Mouse (Mus musculus) MEL (cell line): ENCODE measurements around the gene Psmd9. TPM values are rescaled to one million over a fixed set of nuclear protein-coding genes. Genes with fewer than 3 reads are reported as not detected.

Experiments
- DNase-seq: peaks from one replicate; pipeline ENCODE4 v3.0.0; 2011; ENCODE audit warnings: low read depth, low spot score
- H3K27ac ChIP-seq: 2 replicates; pipeline ENCODE4 v1.5.1; 2012; ENCODE audit warnings: low read depth, mild to moderate bottlenecking, control low read depth, low read length, moderate library complexity; ENCODE audit not compliant: control insufficient read depth
- H3K27me3 ChIP-seq, 2 experiments: fragments of 150-350 bp in 1 of 2; sonication (generic) in 1 of 2; 2 replicates each; pipeline ENCODE4 v1.6.1; 2012; ENCODE audit warnings: low read length in 2 of 2, mild to moderate bottlenecking in 2 of 2, improper control_type of control experiment in 1 of 2, moderate library complexity in 1 of 2; ENCODE audit not compliant: insufficient read depth in 2 of 2, control insufficient read depth in 1 of 2
- H3K36me3 ChIP-seq, 2 experiments: 2 replicates each; pipeline ENCODE4 v1.6.1; 2012 to 2014; ENCODE audit warnings: low read length in 2 of 2, improper control_type of control experiment in 1 of 2, inconsistent platforms in 1 of 2, mild to moderate bottlenecking in 1 of 2; ENCODE audit not compliant: insufficient read depth in 2 of 2, control insufficient read depth in 1 of 2
- H3K4me1 ChIP-seq, 2 experiments: fragments of 150-350 bp in 1 of 2; sonication (generic) in 1 of 2; 2 replicates each; pipeline ENCODE4 v1.6.1; 2012; ENCODE audit warnings: low read length in 2 of 2, improper control_type of control experiment in 1 of 2, mild to moderate bottlenecking in 1 of 2; ENCODE audit not compliant: insufficient read depth in 2 of 2, control insufficient read depth in 1 of 2
- H3K4me3 ChIP-seq, 2 experiments: fragments of 150-350 bp in 1 of 2; sonication (generic) in 1 of 2; 2 replicates each; pipeline ENCODE4 v1.5.1; 2012; ENCODE audit warnings: low read depth in 2 of 2, low read length in 2 of 2, mild to moderate bottlenecking in 2 of 2, moderate library complexity in 2 of 2, control low read depth in 1 of 2, improper control_type of control experiment in 1 of 2; ENCODE audit not compliant: control insufficient read depth in 1 of 2, insufficient read depth in 1 of 2
- H3K79me2 ChIP-seq: 2 replicates; pipeline ENCODE4 v1.6.1; 2012; ENCODE audit warnings: mild to moderate bottlenecking, low read length, moderate library complexity; ENCODE audit not compliant: control insufficient read depth, poor library complexity, insufficient read depth
- H3K9ac ChIP-seq: 2 replicates; pipeline ENCODE4 v1.6.1; 2012; ENCODE audit warnings: low read depth, mild to moderate bottlenecking, control low read depth, low read length, moderate library complexity; ENCODE audit not compliant: control insufficient read depth, poor library complexity, severe bottlenecking
- H3K9me3 ChIP-seq: fragments of 150-350 bp; sonication (generic); replicated peaks from 2 replicates; pipeline ENCODE4 v1.6.1; 2012; ENCODE audit warnings: mild to moderate bottlenecking, low read length, improper control_type of control experiment, moderate library complexity; ENCODE audit not compliant: insufficient read depth
- BHLHE40 ChIP-seq: IDR thresholded peaks from 2 replicates; pipeline ENCODE4 v1.6.1; 2012; ENCODE audit warnings: low read depth, mild to moderate bottlenecking, inconsistent platforms, low read length, improper control_type of control experiment, borderline replicate concordance
- CHD2 ChIP-seq: IDR thresholded peaks from 2 replicates; pipeline ENCODE4 v1.6.1; 2011; ENCODE audit warnings: low read length, improper control_type of control experiment
- CTCF ChIP-seq, 3 experiments: IDR thresholded peaks in 2 of 3; conservative IDR thresholded peaks in 1 of 3; 2 replicates each; pipeline ENCODE4 v1.5.1; 2011 to 2012; ENCODE audit warnings: low read length in 3 of 3, low read depth in 2 of 3, mild to moderate bottlenecking in 2 of 3, improper control_type of control experiment in 1 of 3, inconsistent platforms in 1 of 3, mixed read lengths in 1 of 3, moderate library complexity in 1 of 3; ENCODE audit not compliant: control insufficient read depth in 1 of 3, insufficient read depth in 1 of 3, poor library complexity in 1 of 3, severe bottlenecking in 1 of 3
- E2F4 ChIP-seq: IDR thresholded peaks from 2 replicates; pipeline ENCODE4 v1.6.1; 2011; ENCODE audit warnings: low read depth, low read length, improper control_type of control experiment, borderline replicate concordance
- ELF1 ChIP-seq: IDR thresholded peaks from 2 replicates; pipeline ENCODE4 v1.6.1; 2014; ENCODE audit warnings: low read depth, mild to moderate bottlenecking, inconsistent platforms, low read length, improper control_type of control experiment, moderate library complexity
- EP300 ChIP-seq, 2 experiments: IDR thresholded peaks; 2 replicates each; pipeline ENCODE4 v1.6.1; 2011; ENCODE audit warnings: improper control_type of control experiment in 2 of 2, low read length in 2 of 2, low read depth in 1 of 2, mild to moderate bottlenecking in 1 of 2
- HCFC1 ChIP-seq: IDR thresholded peaks from 2 replicates; pipeline ENCODE4 v1.6.1; 2012; ENCODE audit warnings: low read depth, mild to moderate bottlenecking, inconsistent platforms, low read length, improper control_type of control experiment, moderate library complexity
- KAT2A ChIP-seq: conservative IDR thresholded peaks from 2 replicates; pipeline ENCODE4 v1.6.1; 2012; ENCODE audit warnings: low read depth, low read length, improper control_type of control experiment, inconsistent platforms
- MAFK ChIP-seq: IDR thresholded peaks from 2 replicates; pipeline ENCODE4 v1.6.1; 2011; ENCODE audit warnings: low read depth, mild to moderate bottlenecking, low read length, improper control_type of control experiment, borderline replicate concordance
- MAZ ChIP-seq: IDR thresholded peaks from 2 replicates; pipeline ENCODE4 v1.6.1; 2012; ENCODE audit warnings: low read depth, mild to moderate bottlenecking, inconsistent platforms, low read length, improper control_type of control experiment
- MXI1 ChIP-seq: IDR thresholded peaks from 2 replicates; pipeline ENCODE4 v1.6.1; 2011; ENCODE audit warnings: mild to moderate bottlenecking, low read depth, low read length, improper control_type of control experiment
- MYB ChIP-seq: IDR thresholded peaks from 2 replicates; pipeline ENCODE4 v1.6.1; 2011; ENCODE audit warnings: mild to moderate bottlenecking, low read depth, low read length, improper control_type of control experiment
- NELFE ChIP-seq: IDR thresholded peaks from 2 replicates; pipeline ENCODE4 v1.6.1; 2011; ENCODE audit warnings: low read depth, low read length, improper control_type of control experiment
- NRF1 ChIP-seq: IDR thresholded peaks from 2 replicates; pipeline ENCODE4 v1.6.1; 2014; ENCODE audit warnings: low read depth, mild to moderate bottlenecking, inconsistent platforms, low read length, improper control_type of control experiment, moderate library complexity; ENCODE audit not compliant: poor library complexity, insufficient read depth, severe bottlenecking
- POLR2A ChIP-seq, 2 experiments: IDR thresholded peaks; 2 replicates each; pipeline ENCODE4 v1.6.1; 2011 to 2012; ENCODE audit warnings: low read length in 2 of 2, mild to moderate bottlenecking in 2 of 2, control low read depth in 1 of 2, improper control_type of control experiment in 1 of 2, low read depth in 1 of 2, moderate library complexity in 1 of 2; ENCODE audit not compliant: control insufficient read depth in 1 of 2, insufficient read depth in 1 of 2, poor library complexity in 1 of 2
- POLR2AphosphoS2 ChIP-seq: IDR thresholded peaks from 2 replicates; pipeline ENCODE4 v1.6.1; 2011; ENCODE audit warnings: low read length, improper control_type of control experiment
- RAD21 ChIP-seq: IDR thresholded peaks from 2 replicates; pipeline ENCODE4 v1.6.1; 2011; ENCODE audit warnings: mild to moderate bottlenecking, low read depth, low read length, improper control_type of control experiment
- RCOR1 ChIP-seq: IDR thresholded peaks from 2 replicates; pipeline ENCODE4 v1.6.1; 2012; ENCODE audit warnings: low read depth, mild to moderate bottlenecking, inconsistent platforms, low read length, improper control_type of control experiment
- SIN3A ChIP-seq: IDR thresholded peaks from 2 replicates; pipeline ENCODE4 v1.6.1; 2012; ENCODE audit warnings: low read length, improper control_type of control experiment, inconsistent platforms
- TAL1 ChIP-seq: IDR thresholded peaks from 2 replicates; pipeline ENCODE4 v1.6.1; 2012; ENCODE audit warnings: mild to moderate bottlenecking, inconsistent platforms, low read length, moderate library complexity, mixed read lengths
- TCF12 ChIP-seq: IDR thresholded peaks from 2 replicates; pipeline ENCODE4 v1.6.1; 2014; ENCODE audit warnings: low read depth, mild to moderate bottlenecking, inconsistent platforms, low read length, improper control_type of control experiment, moderate library complexity
- UBTF ChIP-seq: IDR thresholded peaks from 2 replicates; pipeline ENCODE4 v1.6.1; 2012; ENCODE audit warnings: low read depth, mild to moderate bottlenecking, inconsistent platforms, low read length, improper control_type of control experiment, moderate library complexity, borderline replicate concordance; ENCODE audit not compliant: insufficient read depth
- ZC3H11A ChIP-seq: IDR thresholded peaks from 2 replicates; pipeline ENCODE4 v1.6.1; 2012; ENCODE audit warnings: low read depth, mild to moderate bottlenecking, inconsistent platforms, low read length, improper control_type of control experiment
- ZKSCAN1 ChIP-seq: IDR thresholded peaks from 2 replicates; pipeline ENCODE4 v1.6.1; 2012; ENCODE audit warnings: low read depth, mild to moderate bottlenecking, inconsistent platforms, low read length, improper control_type of control experiment, moderate library complexity
- ZMIZ1 ChIP-seq: IDR thresholded peaks from 2 replicates; pipeline ENCODE4 v1.6.1; 2012; ENCODE audit warnings: low read depth, mild to moderate bottlenecking, inconsistent platforms, low read length, improper control_type of control experiment, moderate library complexity
- ZNF384 ChIP-seq: IDR thresholded peaks from 2 replicates; pipeline ENCODE4 v1.6.1; 2012; ENCODE audit warnings: low read depth, mild to moderate bottlenecking, inconsistent platforms, low read length, improper control_type of control experiment
- polyA plus RNA-seq, 2 experiments: library from polyadenylated mRNA; stranded (reverse) in 1 of 2; unstranded in 1 of 2; fragments of >175 nt in 1 of 2; fragments of >200 nt in 1 of 2; gene quantifications; 2 replicates each; pipeline versions ENCODE4 v1.2.1 to v1.2.4; 2012; ENCODE audit warnings: low replicate concordance in 2 of 2, low read depth in 1 of 2; ENCODE audit not compliant: insufficient read length in 2 of 2, insufficient read depth in 1 of 2, missing spikeins in 1 of 2
- total RNA-seq: library from RNA; depleted of rRNA; stranded (reverse); fragments of 300-350 nt; gene quantifications from 2 replicates; pipeline ENCODE4 v1.2.3, GENCODE M21; 2012

Gene Psmd9
- total and polyA plus RNA-seq, 3 experiments: 32.0 to 54.6 TPM; not detected in 1

DNA sequence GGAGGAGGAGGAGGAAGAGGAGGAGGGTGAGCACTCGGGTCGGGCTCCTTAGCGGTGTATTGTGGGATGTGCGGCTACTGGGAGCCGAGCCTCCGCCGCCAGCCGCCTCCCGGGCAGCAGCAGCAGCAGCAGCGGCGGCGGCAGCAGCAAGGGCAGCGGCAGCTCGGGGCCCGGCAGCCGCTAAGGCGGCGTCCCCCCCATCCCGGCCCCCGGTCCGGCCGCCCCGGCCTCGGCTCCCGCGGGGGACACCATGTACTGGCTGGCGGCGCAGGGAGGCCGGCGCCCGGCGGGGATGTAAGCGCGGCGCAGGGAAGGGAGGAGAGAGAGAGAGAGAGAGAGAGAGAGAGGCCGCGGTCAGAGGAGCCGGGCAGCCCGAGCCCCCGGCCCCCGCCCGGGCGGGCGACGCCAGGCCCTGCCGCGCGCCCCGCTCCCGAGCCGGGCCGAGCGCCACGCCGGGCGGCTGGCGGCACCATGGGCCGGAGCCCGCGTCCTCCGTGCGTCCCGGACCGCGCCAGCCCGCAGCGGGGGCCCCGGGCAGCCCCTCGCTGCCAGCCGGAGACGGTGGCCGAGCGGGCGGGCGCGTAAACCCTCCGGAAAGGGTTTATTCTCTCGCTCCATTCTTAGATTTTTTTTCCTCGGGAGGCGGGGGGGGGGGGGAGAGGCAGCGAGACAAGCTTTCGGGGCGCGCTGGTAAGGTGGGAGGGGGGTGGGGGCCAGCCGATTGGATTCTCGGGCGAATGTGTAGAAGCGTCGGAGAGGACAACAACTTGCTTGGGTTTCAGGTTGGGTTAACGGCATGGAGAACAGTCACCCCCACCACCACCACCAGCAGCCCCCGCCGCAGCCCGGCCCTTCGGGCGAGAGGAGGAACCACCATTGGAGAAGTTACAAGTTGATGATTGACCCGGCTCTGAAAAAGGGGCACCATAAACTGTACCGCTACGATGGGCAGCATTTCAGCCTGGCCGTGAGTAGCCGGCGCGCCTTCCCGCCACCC lies 26.8 kb upstream of the Psmd9 start, which contains the start of gene Setd1b:
Gene Setd1b, plus strand, starts transcription at position 33 of the 997 bp plus-strand sequence.
- peak; percentile 75 for DNase-seq
- H3K4me3 ChIP-seq: peak within 1 kb of the TSS; percentile 84 to 93
- peaks cover 3% of the 10 kb centered on the region in 2 experiments; a peak in 2 of 4 replicates for H3K4me1 ChIP-seq
- H3K36me3 ChIP-seq: peaks cover under 1 to 6% of the 10 kb centered on the region in 2 experiments; a peak in 3 of 4 replicates
- no peaks in the 10 kb centered on the region for H3K27me3 ChIP-seq
- peak within 1 kb of the TSS; percentile 98 for H3K9ac ChIP-seq
- peak within 1 kb of the TSS; percentile 99 for H3K27ac ChIP-seq
- TF ChIP-seq TCF12 (0 out of 2 replicates have a peak, but pooled peaks have one; percentile 19), UBTF (peak; percentile 39; the same call in 1 of the 2 replicates), ZNF384 (0 out of 2 replicates have a peak, but pooled peaks have one; percentile 25), MAZ (0 out of 2 replicates have a peak, but pooled peaks have one; percentile 26), ZC3H11A (no peak), RAD21 (no peak), POLR2A (IDR thresholded peaks at IDR 0.05; ENCODE audit: control insufficient read depth in 1 of 2, insufficient read depth in 1 of 2, low read depth in 1 of 2, low read length in 2 of 2, poor library complexity in 1 of 2) (0 out of 4 replicates have a peak, but pooled peaks of 1 of the 2 experiments have one; percentile 32), NELFE (peak; percentile 25; the same call in 1 of the 2 replicates), MXI1 (0 out of 2 replicates have a peak, but pooled peaks have one; percentile 3), NRF1 (no peak), POLR2AphosphoS2 (no peak)
- H3K9me3 ChIP-seq: no peaks in the 10 kb centered on the region
- H3K79me2 ChIP-seq: peaks cover 78% of the 10 kb centered on the region

DNA sequence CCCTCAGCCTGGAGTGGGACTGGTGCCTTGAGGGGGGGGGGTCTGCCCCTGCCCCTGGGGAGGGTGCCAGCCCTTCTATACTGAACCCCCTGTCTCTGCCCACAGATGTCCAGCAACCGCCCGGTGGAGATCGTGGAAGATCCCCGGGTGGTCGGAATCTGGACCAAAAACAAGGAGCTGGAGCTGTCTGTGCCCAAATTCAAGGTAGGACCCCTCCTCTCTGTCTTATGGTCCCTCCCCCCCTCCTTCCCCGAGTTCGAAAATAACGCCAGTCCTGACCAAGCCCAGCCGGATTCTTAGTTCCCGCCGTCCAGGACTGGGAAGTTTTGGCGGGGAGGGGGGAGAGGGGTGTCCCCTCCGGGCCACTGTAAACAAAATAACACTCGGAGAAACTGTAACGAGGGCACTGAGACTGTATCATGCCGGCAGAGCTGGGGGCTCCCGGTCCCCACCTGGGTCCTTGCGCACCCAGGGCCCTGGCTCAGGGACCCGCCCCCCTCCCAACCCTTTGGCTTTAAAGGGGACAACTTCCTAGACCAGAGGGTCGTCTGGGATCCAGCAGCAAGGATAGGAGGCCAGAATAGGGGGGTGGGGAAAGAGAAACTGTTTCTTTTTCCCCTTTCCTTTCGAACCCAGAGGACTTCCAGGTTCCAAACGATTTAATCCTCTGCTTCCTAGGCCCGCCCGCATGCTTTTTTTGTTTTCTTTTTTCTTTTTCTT lies 25.8 kb upstream of the Psmd9 start:
- Histone ChIP-seq H3K27ac (peak overlapping the region; percentile 43), H3K36me3 (peaks cover 2 to 3% of the 10 kb centered on the region in 2 experiments; a peak in 3 of 4 replicates), H3K9ac (peak overlapping the region; percentile 98), H3K4me3 (peak overlapping the region; percentile 84 to 93), H3K4me1 (peaks cover 0 to 3% of the 10 kb centered on the region in 2 experiments; a peak in 1 of 4 replicates), H3K9me3 (no peaks in the 10 kb centered on the region), H3K79me2 (peaks cover 79% of the 10 kb centered on the region), H3K27me3 (no peaks in the 10 kb centered on the region)
- peak; percentile 71 for DNase-seq
- TF ChIP-seq CHD2 (no peak), ZKSCAN1 (no peak), E2F4 (no peak), KAT2A (no peak), CTCF (IDR thresholded peaks at IDR 0.05 in 2 of 3, conservative IDR thresholded peaks at IDR 0.05 in 1 of 3; ENCODE audit: control insufficient read depth in 1 of 3, insufficient read depth in 1 of 3, low read depth in 2 of 3, low read length in 3 of 3, poor library complexity in 1 of 3, severe bottlenecking in 1 of 3) (no peak), TCF12 (no peak), ELF1 (0 out of 2 replicates have a peak, but pooled peaks have one; percentile 38), ZNF384 (peak; percentile 78), ZMIZ1 (no peak), SIN3A (peak; percentile 65; the same call in 1 of the 2 replicates), MYB (no peak), TAL1 (no peak), RCOR1 (no peak), HCFC1 (peak; percentile 51; the same call in 1 of the 2 replicates), EP300 (IDR thresholded peaks at IDR 0.05; ENCODE audit: low read depth in 1 of 2, low read length in 2 of 2) (no peak), POLR2A (IDR thresholded peaks at IDR 0.05; ENCODE audit: control insufficient read depth in 1 of 2, insufficient read depth in 1 of 2, low read depth in 1 of 2, low read length in 2 of 2, poor library complexity in 1 of 2) (no peak), UBTF (peak; percentile 10; the same call in 1 of the 2 replicates), ZC3H11A (no peak), BHLHE40 (no peak), MAFK (no peak)
